In genomic region chr11:107454546-107455462, GRCm38 (mm10) we compare ENCODE assay signal across 11 mouse cellular contexts. TPM values are rescaled to one million over a fixed set of nuclear protein-coding genes. Genes with fewer than 3 reads are reported as not detected.
DNase-seq lines count a peak whose midpoint lies in the region; ATAC-seq lines count a peak whose summit lies in the region.
"Had no signal": no experiment of that assay in that cellular context is flagged by ENCODE, and none has a peak within 500 bp of the region (broad histone marks: within the 10 kb centered on the region; RNA-seq: fewer than 3 reads in every experiment).

No protein-coding gene starts in this region.

- H3K27me3 ChIP-seq in heart, embryonic 12.5 days (replicated peaks): no peaks in the 10 kb centered on the region
- no peaks in the 10 kb centered on the region for H3K27me3 ChIP-seq in liver, embryonic 12.5 days (replicated peaks)
- no peaks in the 10 kb centered on the region for H3K27me3 ChIP-seq in limb, embryonic 10.5 days (ENCODE audit: low read depth, poor library complexity, severe bottlenecking)

- H3K4me2 ChIP-seq in heart, embryonic 12.5 days: peak overlapping the region; percentile 17; the same call in 1 of the 2 replicates
- peak overlapping the region; percentile 58 for H3K4me2 ChIP-seq in liver, embryonic 12.5 days

- H3K4me3 ChIP-seq in heart, embryonic 12.5 days: no peak overlapping the region
- H3K4me3 ChIP-seq in liver, embryonic 12.5 days: peak overlapping the region; percentile 30
- no peak overlapping the region for H3K4me3 ChIP-seq in limb, embryonic 10.5 days

- 51% methylated on average over 19 of the region's 19 CpGs for WGBS in heart, embryonic 12.5 days
- WGBS in liver, embryonic 12.5 days (ENCODE audit: insufficient replicate concordance): 34% methylated on average over 16 of the region's 19 CpGs
- 62% methylated on average over 19 of the region's 19 CpGs for WGBS in limb, embryonic 10.5 days

- H3K9me3 ChIP-seq in heart, embryonic 12.5 days (replicated peaks): no peaks in the 10 kb centered on the region
- H3K9me3 ChIP-seq in liver, embryonic 12.5 days (replicated peaks): no peaks in the 10 kb centered on the region
- H3K9me3 ChIP-seq in limb, embryonic 10.5 days (replicated peaks): no peaks in the 10 kb centered on the region

- no peak for ATAC-seq in heart, embryonic 12.5 days (ENCODE audit: insufficient number of reproducible peaks, low FRiP score)
- ATAC-seq in liver, embryonic 12.5 days: peak; percentile 51
- no peak for ATAC-seq in monocyte, adult 5-6 weeks (replicated peaks; ENCODE audit: insufficient number of reproducible peaks, low FRiP score, low TSS enrichment, poor library complexity, severe bottlenecking)

- no peaks in the 10 kb centered on the region for H3K36me3 ChIP-seq in heart, embryonic 12.5 days
- H3K36me3 ChIP-seq in liver, embryonic 12.5 days: peaks cover 18% of the 10 kb centered on the region
- H3K36me3 ChIP-seq in limb, embryonic 10.5 days: peaks cover 57% of the 10 kb centered on the region

- H3K9ac ChIP-seq in heart, embryonic 12.5 days: no peak overlapping the region
- H3K9ac ChIP-seq in liver, embryonic 12.5 days: peak overlapping the region; percentile 13; the same call in 1 of the 2 replicates

- DNase-seq in heart, adult 8-10 months (ENCODE audit: low spot score): no peak
- peak; percentile 35 for DNase-seq in thymus, postnatal 4 days
- no peak for DNase-seq in thymus, postnatal 14 days
- DNase-seq in limb, embryonic 10.5 days (ENCODE audit: low spot score): no peak
- DNase-seq in thymus, postnatal 25 days: no peak
- DNase-seq: adrenal gland, adult 2 months; cerebellum, adult 18-20 months; thymus, adult 18-20 months had no signal

- no peak overlapping the region for H3K27ac ChIP-seq in heart, embryonic 12.5 days (ENCODE audit: poor library complexity, severe bottlenecking)
- peak overlapping the region; percentile 18; the same call in 1 of the 2 replicates for H3K27ac ChIP-seq in liver, embryonic 12.5 days
- H3K27ac ChIP-seq in limb, embryonic 10.5 days: no peak overlapping the region

- peaks cover 29% of the 10 kb centered on the region for H3K4me1 ChIP-seq in heart, embryonic 12.5 days (replicated peaks)
- peaks cover 75% of the 10 kb centered on the region for H3K4me1 ChIP-seq in liver, embryonic 12.5 days
- H3K4me1 ChIP-seq in limb, embryonic 10.5 days: no peaks in the 10 kb centered on the region; the same call in 1 of the 2 replicates

RNA-seq across cellular contexts. Expression of gene Pitpnc1, which starts 15.7 kb away (rescaled TPM):
- polyA plus RNA-seq in heart, embryonic 12.5 days (2016; fragmentation: Nextera tagmentation; extraction: Ambion mirVana): 7.9 and 8.2 TPM in 2 replicates
- 10 to 100 TPM; 69.0 to 82.6 (median 74.0) TPM for total RNA-seq in heart, adult 8-10 months (2022)
- polyA plus RNA-seq in liver, embryonic 12.5 days (2016; fragmentation: Nextera tagmentation; extraction: Ambion mirVana): 9.7 and 9.9 TPM in 2 replicates
- 18.5 to 57.1 TPM (median 24.2 TPM) in 3 replicates for total RNA-seq in monocyte, adult 5-6 weeks (2017)
- 31.6 and 37.1 TPM in 2 replicates for polyA plus RNA-seq in limb, embryonic 10.5 days (2016; fragmentation: Nextera tagmentation; extraction: Ambion mirVana)

RNA-seq across cellular contexts. Expression of gene Psmd12, which starts 24.5 kb away (rescaled TPM):
- 156 and 160 TPM in 2 replicates for polyA plus RNA-seq in heart, embryonic 12.5 days (2016; fragmentation: Nextera tagmentation; extraction: Ambion mirVana)
- total RNA-seq in heart, adult 8-10 months (2022): 100 to 1,000 TPM in 1 of 4 experiments, 10 to 100 TPM in 3; 88.4 to 102 (median 91.0) TPM
- polyA plus RNA-seq in liver, embryonic 12.5 days (2016; fragmentation: Nextera tagmentation; extraction: Ambion mirVana): 159 and 164 TPM in 2 replicates
- total RNA-seq in monocyte, adult 5-6 weeks (2017): 79.8 to 93.6 TPM (median 87.8 TPM) in 3 replicates
- polyA plus RNA-seq in limb, embryonic 10.5 days (2016; fragmentation: Nextera tagmentation; extraction: Ambion mirVana): 229 and 240 TPM in 2 replicates
